ENCODE assay signal across 19 mouse cellular contexts in the genomic region with DNA sequence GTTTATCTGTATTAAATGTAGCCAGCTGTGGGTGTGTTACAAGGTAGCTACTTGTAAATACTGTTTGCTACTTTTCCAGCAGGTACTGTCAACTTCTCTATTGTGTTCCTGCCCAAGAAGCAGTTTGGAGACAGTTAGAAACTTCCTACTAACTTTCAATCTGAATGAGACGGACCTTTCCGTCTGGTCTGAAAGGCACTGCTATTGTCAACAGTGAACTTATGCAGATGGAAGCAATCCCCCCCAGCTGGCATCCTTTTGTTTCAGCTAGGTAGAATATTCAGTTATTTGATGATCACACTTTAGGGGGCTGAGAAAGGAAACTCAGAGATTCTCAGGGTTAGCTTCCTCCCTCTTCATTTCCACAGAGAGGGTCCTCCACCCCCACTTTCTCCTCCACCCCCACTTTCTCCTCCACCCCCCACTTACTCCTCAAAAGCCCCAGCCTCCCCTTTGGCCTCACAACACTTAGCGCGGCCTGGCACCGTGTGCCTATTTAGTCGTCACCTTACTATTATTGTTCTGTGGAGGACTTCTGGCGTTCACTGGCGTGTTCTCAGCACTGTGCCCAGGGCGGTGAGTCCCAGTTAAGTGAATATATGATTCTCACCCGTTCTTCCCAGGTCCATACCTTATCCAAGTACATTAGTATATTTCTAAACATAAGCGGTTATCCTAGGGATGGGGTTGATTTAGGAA.
A peak's percentile ranks its signal among the peaks of the same experiment; 100 is the strongest.
DNase-seq lines count a peak whose midpoint lies in the region; ATAC-seq and TF ChIP-seq lines count a peak whose summit lies in the region.
"Had no signal": no experiment of that assay in that cellular context is flagged by ENCODE, and none has a peak within 500 bp of the region (broad histone marks: within the 10 kb centered on the region; RNA-seq: fewer than 3 reads in every experiment).

No protein-coding gene starts in this region.

- no peak for TF ChIP-seq CTCF in layer of hippocampus, adult 2 months (conservative IDR thresholded peaks at IDR 0.05)

- H3K36me3 ChIP-seq in heart, embryonic 15.5 days, result no peaks in the 10 kb centered on the region
- H3K36me3 ChIP-seq in midbrain, embryonic 16.5 days (ENCODE audit: control insufficient read depth, insufficient read depth, low read length), result no peaks in the 10 kb centered on the region
- H3K36me3 ChIP-seq: hindbrain, embryonic 12.5 days; intestine, embryonic 15.5 days; midbrain, embryonic 15.5 days; neural tube, embryonic 13.5 days; stomach, embryonic 15.5 days had no signal

- H3K4me1 ChIP-seq in brown adipose tissue, adult 24 weeks (ENCODE audit: control insufficient read depth, insufficient read depth, insufficient read length, low read length), result peaks cover 3% of the 10 kb centered on the region; the same call in 1 of the 2 replicates
- peaks cover 62% of the 10 kb centered on the region for H3K4me1 ChIP-seq in heart, embryonic 15.5 days (replicated peaks)
- peaks cover 13% of the 10 kb centered on the region; the same call in 1 of the 2 replicates for H3K4me1 ChIP-seq in midbrain, embryonic 16.5 days (ENCODE audit: control insufficient read depth, insufficient read depth, low read length)

- no peak for DNase-seq in layer of hippocampus, adult 2 months (ENCODE audit: low spot score in 2 of 2)
- DNase-seq in layer of hippocampus, postnatal 14 days (ENCODE audit: low spot score in 2 of 2), result no peak
- DNase-seq in ES-CJ7 (ENCODE audit: low read depth, low spot score), result peak; percentile 98
- DNase-seq: cerebellum, adult 18-20 months; gastrocnemius, postnatal 10 days; retina, postnatal 1 day had no signal

- 0 out of 2 replicates have a peak overlapping the region, but pooled peaks have one; percentile 5 for H3K4me2 ChIP-seq in heart, embryonic 15.5 days
- no peak overlapping the region for H3K4me2 ChIP-seq in midbrain, embryonic 16.5 days (ENCODE audit: low read length)

- no peaks in the 10 kb centered on the region for H3K9me3 ChIP-seq in heart, embryonic 15.5 days (replicated peaks)
- H3K9me3 ChIP-seq in midbrain, embryonic 16.5 days (replicated peaks; ENCODE audit: control insufficient read depth, low read length, poor library complexity, severe bottlenecking), result no peaks in the 10 kb centered on the region
- H3K9me3 ChIP-seq: hindbrain, embryonic 12.5 days; intestine, embryonic 15.5 days; midbrain, embryonic 15.5 days; neural tube, embryonic 13.5 days; stomach, embryonic 15.5 days had no signal

- no peaks in the 10 kb centered on the region for H3K27me3 ChIP-seq in heart, embryonic 15.5 days
- peaks cover 12% of the 10 kb centered on the region for H3K27me3 ChIP-seq in midbrain, embryonic 16.5 days (ENCODE audit: control insufficient read depth, insufficient read depth, low read depth, low read length)
- H3K27me3 ChIP-seq: intestine, embryonic 15.5 days; stomach, embryonic 15.5 days had no signal

- ATAC-seq in heart, embryonic 15.5 days (replicated peaks; ENCODE audit: insufficient number of reproducible peaks, insufficient read depth, low FRiP score, low read depth), result no peak
- no peak for ATAC-seq in megakaryocyte-erythroid progenitor cell, adult 5-6 weeks (replicated peaks; ENCODE audit: low FRiP score, low TSS enrichment, poor library complexity, severe bottlenecking)
- ATAC-seq in midbrain, embryonic 16.5 days, result no peak
- ATAC-seq: forebrain, embryonic 16.5 days; intestine, embryonic 15.5 days; midbrain, embryonic 15.5 days had no signal

- H3K27ac ChIP-seq in layer of hippocampus, adult 2 months, result peak overlapping the region; percentile 91
- peak overlapping the region; percentile 91 for H3K27ac ChIP-seq in brown adipose tissue, adult 24 weeks (replicated peaks; ENCODE audit: low read depth, low read length)
- H3K27ac ChIP-seq in heart, embryonic 15.5 days, result peak overlapping the region; percentile 98
- no peak overlapping the region for H3K27ac ChIP-seq in midbrain, embryonic 16.5 days (ENCODE audit: low read length)
- H3K27ac ChIP-seq: hindbrain, embryonic 12.5 days; intestine, embryonic 15.5 days; liver, embryonic 14.5 days; macrophage; midbrain, embryonic 15.5 days; neural tube, embryonic 13.5 days had no signal

- H3K4me3 ChIP-seq in layer of hippocampus, adult 2 months, result no peak overlapping the region
- no peak overlapping the region for H3K4me3 ChIP-seq in brown adipose tissue, adult 24 weeks (ENCODE audit: insufficient read depth, low read depth, low read length)
- no peak overlapping the region for H3K4me3 ChIP-seq in heart, embryonic 15.5 days
- H3K4me3 ChIP-seq in midbrain, embryonic 16.5 days (ENCODE audit: low read depth, low read length), result no peak overlapping the region
- H3K4me3 ChIP-seq: erythroblast, embryonic 14.5 days; hindbrain, embryonic 12.5 days; intestine, embryonic 15.5 days; midbrain, embryonic 15.5 days; neural tube, embryonic 13.5 days; stomach, embryonic 15.5 days had no signal

- H3K9ac ChIP-seq in heart, embryonic 15.5 days, result no peak overlapping the region
- no peak overlapping the region for H3K9ac ChIP-seq in midbrain, embryonic 16.5 days (ENCODE audit: low read depth, low read length)
- H3K9ac ChIP-seq: hindbrain, embryonic 12.5 days; intestine, embryonic 15.5 days; liver, embryonic 14.5 days; midbrain, embryonic 15.5 days; neural tube, embryonic 13.5 days; stomach, embryonic 15.5 days had no signal

- WGBS in heart, embryonic 15.5 days, result 31% methylated on average over 11 of the region's 11 CpGs
- 40% methylated on average over 11 of the region's 11 CpGs for WGBS in midbrain, embryonic 16.5 days
